Mouse (Mus musculus): ENCODE measurements around the gene Hap1. TPM values are rescaled to one million over a fixed set of nuclear protein-coding genes. Genes with fewer than 3 reads are reported as not detected.
A peak's percentile ranks its signal among the peaks of the same experiment; 100 is the strongest.
"Not testable (repeated sequence)": the region's sequence is repeated elsewhere in the genome, so short reads cannot be mapped to it uniquely, and the experiment has no call there.

Hap1 gene
- polyA plus RNA-seq, 1 experiment from 2014 or later, result 15.5 TPM

- Histone ChIP-seq H3K4me1 (peaks cover 4% of the 10 kb centered on the region; the same call in 1 of the 2 replicates), H3K27me3 (replicated peaks) (no peaks in the 10 kb centered on the region), H3K9ac (no peak overlapping the region), H3K27ac (0 out of 2 replicates have a peak overlapping the region, but pooled peaks have one; percentile 35), H3K9me3 (no peaks in the 10 kb centered on the region), H3K36me3 (no peaks in the 10 kb centered on the region), H3K4me3 (replicated peaks) (no peak overlapping the region), H3K4me2 (no peak overlapping the region)
- no peak for ATAC-seq (ENCODE audit: insufficient read depth, low FRiP score, low read depth)
- 32% methylated on average over 3 of the region's 3 CpGs for WGBS
These were observed 20.2 kb downstream of the Hap1 start for GRCm38 (mm10) chr11:100335731-100336130.

- H3K9ac ChIP-seq, result no peak within 1 kb of the TSS
- no peak for ATAC-seq (ENCODE audit: insufficient read depth, low FRiP score, low read depth)
- peaks cover 4% of the 10 kb centered on the region; the same call in 1 of the 2 replicates for H3K4me1 ChIP-seq
- no peak within 1 kb of the TSS for H3K27ac ChIP-seq
- H3K27me3 ChIP-seq (replicated peaks), result no peaks in the 10 kb centered on the region
- no peaks in the 10 kb centered on the region for H3K9me3 ChIP-seq
- H3K4me3 ChIP-seq (replicated peaks), result no peak within 1 kb of the TSS
- H3K4me2 ChIP-seq, result no peak within 1 kb of the TSS
- H3K36me3 ChIP-seq, result no peaks in the 10 kb centered on the region
- 68% methylated on average over 6 of the region's 6 CpGs for WGBS
These were observed 21.9 kb downstream of the Hap1 start, which contains the start of gene Gast for GRCm38 (mm10) chr11:100333944-100334457. Gene Gast (plus strand): TSS chr11:100334407.

- 58% methylated on average over 9 of the region's 9 CpGs for whole genome bisulfite sequencing
- Histone ChIP-seq H3K27me3 (replicated peaks) (no peaks in the 10 kb centered on the region), H3K27ac (no peak overlapping the region), H3K9ac (no peak overlapping the region), H3K4me2 (no peak overlapping the region), H3K36me3 (no peaks in the 10 kb centered on the region), H3K4me1 (peaks cover 4% of the 10 kb centered on the region; the same call in 1 of the 2 replicates), H3K9me3 (no peaks in the 10 kb centered on the region), H3K4me3 (replicated peaks) (no peak overlapping the region)
- no peak for ATAC-seq (ENCODE audit: insufficient read depth, low FRiP score, low read depth)
These were observed 23.0 kb downstream of the Hap1 start for GRCm38 (mm10) chr11:100332766-100333515.

- H3K27me3 ChIP-seq (replicated peaks); H3K27ac ChIP-seq; H3K36me3 ChIP-seq; H3K4me1 ChIP-seq; H3K4me2 ChIP-seq; H3K9me3 ChIP-seq; ATAC-seq (ENCODE audit: insufficient read depth, low FRiP score, low read depth); H3K4me3 ChIP-seq (replicated peaks); H3K9ac ChIP-seq: not testable (repeated sequence)
- 50% methylated on average over 8 of the region's 8 CpGs for WGBS
These were observed 25.0 kb downstream of the Hap1 start for GRCm38 (mm10) chr11:100330816-100331375.

GRCm38 (mm10) chr11:100330235-100330634, 25.7 kb downstream of the Hap1 start:
- ATAC-seq (ENCODE audit: insufficient read depth, low FRiP score, low read depth), result no peak
- 54% methylated on average over 16 of the region's 16 CpGs for WGBS

GRCm38 (mm10) chr11:100327761-100328160, 28.2 kb downstream of the Hap1 start:
- Histone ChIP-seq H3K27ac (no peak overlapping the region), H3K9me3 (no peaks in the 10 kb centered on the region), H3K4me1 (no peaks in the 10 kb centered on the region), H3K9ac (no peak overlapping the region), H3K36me3 (no peaks in the 10 kb centered on the region; the same call in 1 of the 2 replicates), H3K4me2 (no peak overlapping the region), H3K27me3 (replicated peaks) (no peaks in the 10 kb centered on the region), H3K4me3 (replicated peaks) (no peak overlapping the region)
- whole genome bisulfite sequencing, result 79% methylated on average over 6 of the region's 6 CpGs
- no peak for ATAC-seq (ENCODE audit: insufficient read depth, low FRiP score, low read depth)

More at GRCm38 (mm10) chr11:100330235-100330634, 25.7 kb downstream of the Hap1 start:
- no peak overlapping the region for H3K9ac ChIP-seq
- H3K4me1 ChIP-seq, result no peaks in the 10 kb centered on the region
- H3K4me3 ChIP-seq (replicated peaks), result no peak overlapping the region
- no peaks in the 10 kb centered on the region for H3K9me3 ChIP-seq
- no peak overlapping the region for H3K4me2 ChIP-seq
- H3K27me3 ChIP-seq (replicated peaks), result no peaks in the 10 kb centered on the region
- no peak overlapping the region for H3K27ac ChIP-seq
- no peaks in the 10 kb centered on the region for H3K36me3 ChIP-seq

- H3K36me3 ChIP-seq, result peaks cover 3% of the 10 kb centered on the region
- no peaks in the 10 kb centered on the region for H3K4me1 ChIP-seq
- H3K27ac ChIP-seq, result no peak overlapping the region
- ATAC-seq (ENCODE audit: insufficient read depth, low FRiP score, low read depth), result no peak
- no peak overlapping the region for H3K4me2 ChIP-seq
- H3K9me3 ChIP-seq, result no peaks in the 10 kb centered on the region
- no peaks in the 10 kb centered on the region for H3K27me3 ChIP-seq (replicated peaks)
- 68% methylated on average over 11 of the region's 11 CpGs for WGBS
- no peak overlapping the region for H3K4me3 ChIP-seq (replicated peaks)
- H3K9ac ChIP-seq, result no peak overlapping the region
These were observed 28.6 kb downstream of the Hap1 start for GRCm38 (mm10) chr11:100327316-100327715.

- H3K4me3 ChIP-seq (replicated peaks), result no peak overlapping the region
- H3K36me3 ChIP-seq, result peaks cover 15% of the 10 kb centered on the region
- ATAC-seq (ENCODE audit: insufficient read depth, low FRiP score, low read depth), result no peak
- 65% methylated on average over 11 of the region's 11 CpGs for WGBS
- H3K9me3 ChIP-seq, result no peaks in the 10 kb centered on the region
- no peak overlapping the region for H3K4me2 ChIP-seq
- H3K27me3 ChIP-seq (replicated peaks), result no peaks in the 10 kb centered on the region
- no peak overlapping the region for H3K27ac ChIP-seq
- H3K9ac ChIP-seq, result no peak overlapping the region
- 0 out of 2 replicates have a peak, but pooled peaks cover 2% of the 10 kb centered on the region for H3K4me1 ChIP-seq
These were observed 30.8 kb downstream of the Hap1 start for GRCm38 (mm10) chr11:100325062-100325629.

GRCm38 (mm10) chr11:100323578-100323977, 32.4 kb downstream of the Hap1 start:
- 19% methylated on average over 3 of the region's 3 CpGs for WGBS
- Histone ChIP-seq H3K9ac (no peak overlapping the region), H3K9me3 (no peaks in the 10 kb centered on the region), H3K27ac (no peak overlapping the region), H3K4me3 (replicated peaks) (no peak overlapping the region), H3K36me3 (peaks cover 15% of the 10 kb centered on the region), H3K4me1 (0 out of 2 replicates have a peak, but pooled peaks cover 5% of the 10 kb centered on the region), H3K4me2 (no peak overlapping the region), H3K27me3 (replicated peaks) (no peaks in the 10 kb centered on the region)
- no peak for ATAC-seq (ENCODE audit: insufficient read depth, low FRiP score, low read depth)

GRCm38 (mm10) chr11:100322591-100323258, 33.2 kb downstream of the Hap1 start:
- Histone ChIP-seq H3K36me3 (peaks cover 15% of the 10 kb centered on the region), H3K27me3 (replicated peaks) (no peaks in the 10 kb centered on the region), H3K9ac (no peak overlapping the region), H3K4me2 (no peak overlapping the region), H3K4me3 (replicated peaks) (no peak overlapping the region), H3K4me1 (0 out of 2 replicates have a peak, but pooled peaks cover 5% of the 10 kb centered on the region), H3K9me3 (no peaks in the 10 kb centered on the region), H3K27ac (no peak overlapping the region)
- ATAC-seq (ENCODE audit: insufficient read depth, low FRiP score, low read depth), result no peak
- WGBS, result 73% methylated on average over 3 of the region's 3 CpGs

- H3K9ac ChIP-seq; H3K9me3 ChIP-seq; H3K27ac ChIP-seq; H3K4me1 ChIP-seq; H3K27me3 ChIP-seq (replicated peaks); H3K4me3 ChIP-seq (replicated peaks); ATAC-seq (ENCODE audit: insufficient read depth, low FRiP score, low read depth): not testable (repeated sequence)
- 78% methylated on average over 7 of the region's 7 CpGs for WGBS
- Histone ChIP-seq H3K36me3 (peaks cover 15% of the 10 kb centered on the region), H3K4me2 (0 out of 2 replicates have a peak overlapping the region, but pooled peaks have one; percentile 13)
These were observed 34.2 kb downstream of the Hap1 start for GRCm38 (mm10) chr11:100321479-100322305.

Measured in stomach, embryonic 15.5 days (tissue).